Mouse (Mus musculus) MEL (cell line): ENCODE measurements around the gene Aamp. TPM values are rescaled to one million over a fixed set of nuclear protein-coding genes. Genes with fewer than 3 reads are reported as not detected.

Experiments
- DNase-seq: peaks from one replicate; pipeline ENCODE4 v3.0.0; 2011; ENCODE audit warnings: low read depth, low spot score
- H3K27ac ChIP-seq: 2 replicates; pipeline ENCODE4 v1.5.1; 2012; ENCODE audit warnings: low read depth, mild to moderate bottlenecking, control low read depth, low read length, moderate library complexity; ENCODE audit not compliant: control insufficient read depth
- H3K27me3 ChIP-seq, 2 experiments: fragments of 150-350 bp in 1 of 2; sonication (generic) in 1 of 2; 2 replicates each; pipeline ENCODE4 v1.6.1; 2012; ENCODE audit warnings: low read length in 2 of 2, mild to moderate bottlenecking in 2 of 2, improper control_type of control experiment in 1 of 2, moderate library complexity in 1 of 2; ENCODE audit not compliant: insufficient read depth in 2 of 2, control insufficient read depth in 1 of 2
- H3K36me3 ChIP-seq, 2 experiments: 2 replicates each; pipeline ENCODE4 v1.6.1; 2012 to 2014; ENCODE audit warnings: low read length in 2 of 2, improper control_type of control experiment in 1 of 2, inconsistent platforms in 1 of 2, mild to moderate bottlenecking in 1 of 2; ENCODE audit not compliant: insufficient read depth in 2 of 2, control insufficient read depth in 1 of 2
- H3K4me1 ChIP-seq, 2 experiments: fragments of 150-350 bp in 1 of 2; sonication (generic) in 1 of 2; 2 replicates each; pipeline ENCODE4 v1.6.1; 2012; ENCODE audit warnings: low read length in 2 of 2, improper control_type of control experiment in 1 of 2, mild to moderate bottlenecking in 1 of 2; ENCODE audit not compliant: insufficient read depth in 2 of 2, control insufficient read depth in 1 of 2
- H3K4me3 ChIP-seq, 2 experiments: fragments of 150-350 bp in 1 of 2; sonication (generic) in 1 of 2; 2 replicates each; pipeline ENCODE4 v1.5.1; 2012; ENCODE audit warnings: low read depth in 2 of 2, low read length in 2 of 2, mild to moderate bottlenecking in 2 of 2, moderate library complexity in 2 of 2, control low read depth in 1 of 2, improper control_type of control experiment in 1 of 2; ENCODE audit not compliant: control insufficient read depth in 1 of 2, insufficient read depth in 1 of 2
- H3K79me2 ChIP-seq: 2 replicates; pipeline ENCODE4 v1.6.1; 2012; ENCODE audit warnings: mild to moderate bottlenecking, low read length, moderate library complexity; ENCODE audit not compliant: control insufficient read depth, poor library complexity, insufficient read depth
- H3K9ac ChIP-seq: 2 replicates; pipeline ENCODE4 v1.6.1; 2012; ENCODE audit warnings: low read depth, mild to moderate bottlenecking, control low read depth, low read length, moderate library complexity; ENCODE audit not compliant: control insufficient read depth, poor library complexity, severe bottlenecking
- H3K9me3 ChIP-seq: fragments of 150-350 bp; sonication (generic); replicated peaks from 2 replicates; pipeline ENCODE4 v1.6.1; 2012; ENCODE audit warnings: mild to moderate bottlenecking, low read length, improper control_type of control experiment, moderate library complexity; ENCODE audit not compliant: insufficient read depth
- BHLHE40 ChIP-seq: IDR thresholded peaks from 2 replicates; pipeline ENCODE4 v1.6.1; 2012; ENCODE audit warnings: low read depth, mild to moderate bottlenecking, inconsistent platforms, low read length, improper control_type of control experiment, borderline replicate concordance
- ELF1 ChIP-seq: IDR thresholded peaks from 2 replicates; pipeline ENCODE4 v1.6.1; 2014; ENCODE audit warnings: low read depth, mild to moderate bottlenecking, inconsistent platforms, low read length, improper control_type of control experiment, moderate library complexity
- GABPA ChIP-seq: IDR thresholded peaks from 2 replicates; pipeline ENCODE4 v1.6.1; 2012; ENCODE audit warnings: low read depth, mild to moderate bottlenecking, inconsistent platforms, low read length, improper control_type of control experiment, moderate library complexity
- JUND ChIP-seq: IDR thresholded peaks from 2 replicates; pipeline ENCODE4 v1.6.1; 2011; ENCODE audit warnings: low read depth, mild to moderate bottlenecking, improper control_type of control experiment, low read length
- MAFK ChIP-seq: IDR thresholded peaks from 2 replicates; pipeline ENCODE4 v1.6.1; 2011; ENCODE audit warnings: low read depth, mild to moderate bottlenecking, low read length, improper control_type of control experiment, borderline replicate concordance
- MXI1 ChIP-seq: IDR thresholded peaks from 2 replicates; pipeline ENCODE4 v1.6.1; 2011; ENCODE audit warnings: mild to moderate bottlenecking, low read depth, low read length, improper control_type of control experiment
- MYB ChIP-seq: IDR thresholded peaks from 2 replicates; pipeline ENCODE4 v1.6.1; 2011; ENCODE audit warnings: mild to moderate bottlenecking, low read depth, low read length, improper control_type of control experiment
- MYC ChIP-seq: IDR thresholded peaks from 2 replicates; pipeline ENCODE4 v1.6.1; 2011; ENCODE audit warnings: low read depth, mild to moderate bottlenecking, low read length, improper control_type of control experiment, moderate library complexity
- NRF1 ChIP-seq: IDR thresholded peaks from 2 replicates; pipeline ENCODE4 v1.6.1; 2014; ENCODE audit warnings: low read depth, mild to moderate bottlenecking, inconsistent platforms, low read length, improper control_type of control experiment, moderate library complexity; ENCODE audit not compliant: poor library complexity, insufficient read depth, severe bottlenecking
- POLR2AphosphoS5 ChIP-seq: IDR thresholded peaks from 2 replicates; pipeline ENCODE4 v1.6.1; 2012; ENCODE audit warnings: low read depth, borderline replicate concordance, mild to moderate bottlenecking, inconsistent platforms, low read length, moderate library complexity, mixed read lengths
- RAD21 ChIP-seq: IDR thresholded peaks from 2 replicates; pipeline ENCODE4 v1.6.1; 2011; ENCODE audit warnings: mild to moderate bottlenecking, low read depth, low read length, improper control_type of control experiment
- RCOR1 ChIP-seq: IDR thresholded peaks from 2 replicates; pipeline ENCODE4 v1.6.1; 2012; ENCODE audit warnings: low read depth, mild to moderate bottlenecking, inconsistent platforms, low read length, improper control_type of control experiment
- TAL1 ChIP-seq: IDR thresholded peaks from 2 replicates; pipeline ENCODE4 v1.6.1; 2012; ENCODE audit warnings: mild to moderate bottlenecking, inconsistent platforms, low read length, moderate library complexity, mixed read lengths
- TBP ChIP-seq: IDR thresholded peaks from 2 replicates; pipeline ENCODE4 v1.8.0; 2011; ENCODE audit warnings: low read depth, low read length, improper control_type of control experiment
- UBTF ChIP-seq: IDR thresholded peaks from 2 replicates; pipeline ENCODE4 v1.6.1; 2012; ENCODE audit warnings: low read depth, mild to moderate bottlenecking, inconsistent platforms, low read length, improper control_type of control experiment, moderate library complexity, borderline replicate concordance; ENCODE audit not compliant: insufficient read depth
- USF1 ChIP-seq: IDR thresholded peaks from 2 replicates; pipeline ENCODE4 v1.6.1; 2014; ENCODE audit warnings: low read depth, mild to moderate bottlenecking, inconsistent platforms, low read length, improper control_type of control experiment, moderate library complexity
- USF2 ChIP-seq, 2 experiments: IDR thresholded peaks; 2 replicates each; pipeline ENCODE4 v1.6.1; 2011 to 2012; ENCODE audit warnings: improper control_type of control experiment in 2 of 2, low read length in 2 of 2, borderline replicate concordance in 1 of 2, inconsistent platforms in 1 of 2, low read depth in 1 of 2, mild to moderate bottlenecking in 1 of 2; ENCODE audit not compliant: insufficient read depth in 1 of 2
- ZC3H11A ChIP-seq: IDR thresholded peaks from 2 replicates; pipeline ENCODE4 v1.6.1; 2012; ENCODE audit warnings: low read depth, mild to moderate bottlenecking, inconsistent platforms, low read length, improper control_type of control experiment
- ZMIZ1 ChIP-seq: IDR thresholded peaks from 2 replicates; pipeline ENCODE4 v1.6.1; 2012; ENCODE audit warnings: low read depth, mild to moderate bottlenecking, inconsistent platforms, low read length, improper control_type of control experiment, moderate library complexity
- ZNF384 ChIP-seq: IDR thresholded peaks from 2 replicates; pipeline ENCODE4 v1.6.1; 2012; ENCODE audit warnings: low read depth, mild to moderate bottlenecking, inconsistent platforms, low read length, improper control_type of control experiment
- polyA plus RNA-seq, 2 experiments: library from polyadenylated mRNA; stranded (reverse) in 1 of 2; unstranded in 1 of 2; fragments of >175 nt in 1 of 2; fragments of >200 nt in 1 of 2; gene quantifications; 2 replicates each; pipeline versions ENCODE4 v1.2.1 to v1.2.4; 2012; ENCODE audit warnings: low replicate concordance in 2 of 2, low read depth in 1 of 2; ENCODE audit not compliant: insufficient read length in 2 of 2, insufficient read depth in 1 of 2, missing spikeins in 1 of 2
- total RNA-seq: library from RNA; depleted of rRNA; stranded (reverse); fragments of 300-350 nt; gene quantifications from 2 replicates; pipeline ENCODE4 v1.2.3, GENCODE M21; 2012

Aamp gene
- total and polyA plus RNA-seq, 3 experiments, result 108 to 169 TPM; not detected in 1

DNA sequence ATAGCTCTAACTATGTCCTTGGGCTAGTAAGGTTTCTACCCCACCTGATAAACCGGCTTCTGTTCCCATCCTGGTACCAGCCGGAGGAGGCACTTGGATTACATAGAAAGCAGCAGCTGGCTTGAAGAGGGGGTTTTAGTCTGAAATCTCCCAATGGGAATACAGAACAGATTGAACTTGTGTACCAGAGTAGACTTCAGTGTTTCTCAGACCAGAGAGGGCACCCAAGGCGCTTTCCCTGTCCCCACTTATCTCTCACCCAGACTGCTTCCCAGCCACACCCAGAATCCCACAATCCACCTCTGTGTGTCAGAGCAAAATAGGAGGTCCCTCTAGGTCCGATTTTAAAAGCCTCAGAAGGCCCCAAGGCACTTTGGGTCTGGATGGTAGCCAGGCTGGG lies 3.8 kb upstream of the Aamp start:
- no peak for DNase-seq
- Histone ChIP-seq H3K79me2 (peaks cover 6% of the 10 kb centered on the region), H3K4me3 (no peak overlapping the region), H3K36me3 (peaks cover 0 to 2% of the 10 kb centered on the region in 2 experiments; a peak in 2 of 4 replicates), H3K27ac (no peak overlapping the region), H3K9me3 (no peaks in the 10 kb centered on the region), H3K27me3 (no peaks in the 10 kb centered on the region), H3K4me1 (peaks cover 0 to 3% of the 10 kb centered on the region in 2 experiments; a peak in 2 of 4 replicates)
- no peak for TF ChIP-seq MAFK
- no peak for TF ChIP-seq JUND
- no peak for TF ChIP-seq POLR2AphosphoS5
- TF ChIP-seq TBP, result no peak
- TF ChIP-seq USF2 (IDR thresholded peaks at IDR 0.05; ENCODE audit: borderline replicate concordance in 1 of 2, insufficient read depth in 1 of 2, low read depth in 1 of 2, low read length in 2 of 2), result no peak
- TF ChIP-seq MYB, result no peak
- no peak for TF ChIP-seq BHLHE40
- TF ChIP-seq ZMIZ1, result no peak
- no peak for TF ChIP-seq TAL1
- TF ChIP-seq UBTF, result no peak
- no peak for TF ChIP-seq NRF1
- no peak for TF ChIP-seq USF1
- TF ChIP-seq MXI1, result no peak
- no peak for TF ChIP-seq ELF1
- no peak for TF ChIP-seq GABPA
- no peak for TF ChIP-seq MYC
- TF ChIP-seq ZC3H11A, result no peak
- TF ChIP-seq RCOR1, result no peak
- no peak for TF ChIP-seq RAD21
- TF ChIP-seq ZNF384, result no peak
- TF ChIP-seq, all 39 proteins: peak for 0
- no peak overlapping the region for H3K9ac ChIP-seq
